Mouse (Mus musculus) intestine, embryonic 15.5 days (tissue): ENCODE measurements around the gene Wdr78. TPM values are rescaled to one million over a fixed set of nuclear protein-coding genes. Genes with fewer than 3 reads are reported as not detected.

Source experiments
- ATAC-seq: fragments of 200-750 bp; cut with Nextera tagmentation; 2 replicates; pipeline ENCODE4 v1.8.0; 2017; ENCODE audit warnings: moderate TSS enrichment, moderate library complexity
- H3K27ac ChIP-seq: fragments of 300-500 bp; sonication (generic); 2 replicates; pipeline ENCODE4 v1.5.1; 2015; ENCODE audit warnings: mild to moderate bottlenecking, inconsistent platforms
- H3K27me3 ChIP-seq: fragments of 300-500 bp; sonication (generic); replicated peaks from 2 replicates; pipeline ENCODE4 v1.6.1; 2015; ENCODE audit warnings: inconsistent platforms
- H3K36me3 ChIP-seq: fragments of 300-500 bp; sonication (generic); 2 replicates; pipeline ENCODE4 v1.6.1; 2015; ENCODE audit warnings: inconsistent platforms
- H3K4me1 ChIP-seq: fragments of 300-500 bp; sonication (generic); replicated peaks from 2 replicates; pipeline ENCODE4 v1.6.1; 2015; ENCODE audit warnings: inconsistent platforms
- H3K4me2 ChIP-seq: fragments of 300-500 bp; sonication (generic); replicated peaks from 2 replicates; pipeline ENCODE4 v1.6.1; 2015; ENCODE audit warnings: mild to moderate bottlenecking, inconsistent platforms
- H3K4me3 ChIP-seq: fragments of 300-500 bp; sonication (generic); replicated peaks from 2 replicates; pipeline ENCODE4 v1.5.1; 2015; ENCODE audit warnings: inconsistent platforms
- H3K9ac ChIP-seq: fragments of 300-500 bp; sonication (generic); 2 replicates; pipeline ENCODE4 v1.6.1; 2015; ENCODE audit warnings: inconsistent platforms
- H3K9me3 ChIP-seq: fragments of 300-500 bp; sonication (generic); 2 replicates; pipeline ENCODE4 v1.6.1; 2016; ENCODE audit warnings: inconsistent platforms
- WGBS: fragments of 180-500 bp; shearing (Covaris S2); methylation state at CpG from one replicate; pipeline ENCODE4 v1.1.7; 2015; 5-methylcytosine and 5-hydroxymethylcytosine counted together
- polyA plus RNA-seq: library from polyadenylated mRNA; unstranded; fragments of >200 nt; fragmentation: Nextera tagmentation; extraction: Ambion mirVana; gene quantifications from 2 replicates; pipeline ENCODE4 v1.2.1, GENCODE M21; 2015

Gene Wdr78
- 1.6 and 1.8 TPM in 2 replicates for polyA plus RNA-seq

- H3K9me3 ChIP-seq: no peaks in the 10 kb centered on the region
- peak within 1 kb of the TSS; percentile 99 for H3K27ac ChIP-seq
- WGBS: under 1% methylated on average over 87 of the region's 90 CpGs
- H3K9ac ChIP-seq: peak within 1 kb of the TSS; percentile 68
- H3K4me3 ChIP-seq: peak within 1 kb of the TSS; percentile 74
- H3K4me2 ChIP-seq: peak within 1 kb of the TSS; percentile 71
- ATAC-seq: peak; percentile 99
- peaks cover 18% of the 10 kb centered on the region for H3K4me1 ChIP-seq
- no peaks in the 10 kb centered on the region for H3K27me3 ChIP-seq
- H3K36me3 ChIP-seq: no peaks in the 10 kb centered on the region
Observed at GRCm38 (mm10) chr4:103114184-103115111, at the start of gene Wdr78, which contains the start of gene Mier1. Gene Wdr78, minus strand, starts transcription at chr4:103114555. Gene Mier1, plus strand, starts transcription at chr4:103114390.

GRCm38 (mm10) chr4:103158781-103159180 is 44.4 kb upstream of the Wdr78 start:
- H3K27ac ChIP-seq: no peak overlapping the region
- H3K9me3 ChIP-seq: no peaks in the 10 kb centered on the region
- H3K4me2 ChIP-seq: no peak overlapping the region
- ATAC-seq: no peak
- H3K27me3 ChIP-seq: no peaks in the 10 kb centered on the region
- peaks cover 22% of the 10 kb centered on the region for H3K36me3 ChIP-seq
- no peak overlapping the region for H3K4me3 ChIP-seq
- WGBS: 94% methylated on average over 4 of the region's 4 CpGs
- H3K9ac ChIP-seq: no peak overlapping the region
- H3K4me1 ChIP-seq: no peaks in the 10 kb centered on the region

GRCm38 (mm10) chr4:103151946-103152345 is 37.6 kb upstream of the Wdr78 start:
- no peak for ATAC-seq
- no peak overlapping the region for H3K27ac ChIP-seq
- peaks cover 18% of the 10 kb centered on the region for H3K36me3 ChIP-seq
- no peak overlapping the region for H3K9ac ChIP-seq
- no peak overlapping the region for H3K4me3 ChIP-seq
- WGBS: 89% methylated on average over 5 of the region's 5 CpGs
- no peak overlapping the region for H3K4me2 ChIP-seq
- no peaks in the 10 kb centered on the region for H3K27me3 ChIP-seq
- no peaks in the 10 kb centered on the region for H3K9me3 ChIP-seq
- no peaks in the 10 kb centered on the region for H3K4me1 ChIP-seq

GRCm38 (mm10) chr4:103146339-103146738 is 32.0 kb upstream of the Wdr78 start:
- H3K27me3 ChIP-seq: no peaks in the 10 kb centered on the region
- peaks cover 24% of the 10 kb centered on the region for H3K36me3 ChIP-seq
- WGBS: 41% methylated on average over 5 of the region's 5 CpGs
- no peak overlapping the region for H3K9ac ChIP-seq
- no peaks in the 10 kb centered on the region for H3K4me1 ChIP-seq
- H3K4me2 ChIP-seq: no peak overlapping the region
- H3K4me3 ChIP-seq: no peak overlapping the region
- H3K9me3 ChIP-seq: no peaks in the 10 kb centered on the region
- H3K27ac ChIP-seq: no peak overlapping the region
- 0 out of 2 replicates have a peak, but pooled peaks have one; percentile 55 for ATAC-seq

GRCm38 (mm10) chr4:103136946-103137345 is 22.6 kb upstream of the Wdr78 start:
- H3K4me1 ChIP-seq: no peaks in the 10 kb centered on the region
- ATAC-seq: no peak
- no peak overlapping the region for H3K4me2 ChIP-seq
- H3K27ac ChIP-seq: no peak overlapping the region
- H3K36me3 ChIP-seq: 0 out of 2 replicates have a peak, but pooled peaks cover 5% of the 10 kb centered on the region
- no peak overlapping the region for H3K9ac ChIP-seq
- H3K4me3 ChIP-seq: no peak overlapping the region
- H3K9me3 ChIP-seq: no peaks in the 10 kb centered on the region
- 38% methylated on average over 1 of the region's 1 CpGs for WGBS
- no peaks in the 10 kb centered on the region for H3K27me3 ChIP-seq

GRCm38 (mm10) chr4:103126533-103126932 is 12.2 kb upstream of the Wdr78 start:
- H3K27me3 ChIP-seq: no peaks in the 10 kb centered on the region
- no peak overlapping the region for H3K27ac ChIP-seq
- H3K36me3 ChIP-seq: no peaks in the 10 kb centered on the region
- peaks cover 5% of the 10 kb centered on the region; the same call in 1 of the 2 replicates for H3K4me1 ChIP-seq
- no peaks in the 10 kb centered on the region for H3K9me3 ChIP-seq
- no peak overlapping the region for H3K4me3 ChIP-seq
- no peak overlapping the region for H3K4me2 ChIP-seq
- H3K9ac ChIP-seq: no peak overlapping the region
- ATAC-seq: no peak
- WGBS: 81% methylated on average over 4 of the region's 4 CpGs

- no peak for ATAC-seq
- no peak overlapping the region for H3K9ac ChIP-seq
Observed at GRCm38 (mm10) chr4:103123606-103124005, 9.3 kb upstream of the Wdr78 start.

GRCm38 (mm10) chr4:103123086-103123485 is 8.7 kb upstream of the Wdr78 start:
- Histone ChIP-seq H3K27me3 (no peaks in the 10 kb centered on the region), H3K4me3 (no peak overlapping the region), H3K4me2 (no peak overlapping the region), H3K4me1 (peaks cover 9% of the 10 kb centered on the region; the same call in 1 of the 2 replicates), H3K9me3 (no peaks in the 10 kb centered on the region), H3K27ac (no peak overlapping the region), H3K36me3 (no peaks in the 10 kb centered on the region), H3K9ac (no peak overlapping the region)
- 35% methylated on average over 2 of the region's 2 CpGs for WGBS
- ATAC-seq: no peak

More at GRCm38 (mm10) chr4:103123606-103124005, 9.3 kb upstream of the Wdr78 start:
- Histone ChIP-seq H3K27me3 (no peaks in the 10 kb centered on the region), H3K36me3 (no peaks in the 10 kb centered on the region), H3K9me3 (no peaks in the 10 kb centered on the region), H3K4me2 (no peak overlapping the region), H3K27ac (no peak overlapping the region), H3K4me3 (no peak overlapping the region), H3K4me1 (peaks cover 9% of the 10 kb centered on the region; the same call in 1 of the 2 replicates)

- H3K27me3 ChIP-seq: no peaks in the 10 kb centered on the region
- 80% methylated on average over 9 of the region's 9 CpGs for WGBS
- H3K4me1 ChIP-seq: peaks cover 7% of the 10 kb centered on the region; the same call in 1 of the 2 replicates
- no peaks in the 10 kb centered on the region for H3K9me3 ChIP-seq
- no peak overlapping the region for H3K4me3 ChIP-seq
- H3K27ac ChIP-seq: no peak overlapping the region
- no peaks in the 10 kb centered on the region for H3K36me3 ChIP-seq
- ATAC-seq: no peak
- no peak overlapping the region for H3K9ac ChIP-seq
- H3K4me2 ChIP-seq: peak overlapping the region; percentile 70
Observed at GRCm38 (mm10) chr4:103120874-103121389, 6.6 kb upstream of the Wdr78 start.

- ATAC-seq: no peak
- no peaks in the 10 kb centered on the region for H3K9me3 ChIP-seq
- H3K4me3 ChIP-seq: peak overlapping the region; percentile 82
- H3K9ac ChIP-seq: no peak overlapping the region
- peaks cover 7% of the 10 kb centered on the region; the same call in 1 of the 2 replicates for H3K4me1 ChIP-seq
- H3K36me3 ChIP-seq: no peaks in the 10 kb centered on the region
- no peaks in the 10 kb centered on the region for H3K27me3 ChIP-seq
- peak overlapping the region; percentile 70 for H3K4me2 ChIP-seq
- 29% methylated on average over 3 of the region's 3 CpGs for WGBS
- H3K27ac ChIP-seq: no peak overlapping the region
Observed at GRCm38 (mm10) chr4:103120395-103120794, 6.0 kb upstream of the Wdr78 start.

- H3K27me3 ChIP-seq: no peaks in the 10 kb centered on the region
- H3K4me3 ChIP-seq: peak overlapping the region; percentile 82
- WGBS: 7% methylated on average over 4 of the region's 4 CpGs
- peak; percentile 30 for ATAC-seq
- peaks cover 8% of the 10 kb centered on the region; the same call in 1 of the 2 replicates for H3K4me1 ChIP-seq
- H3K27ac ChIP-seq: peak overlapping the region; percentile 96
- peak overlapping the region; percentile 93 for H3K9ac ChIP-seq
- H3K4me2 ChIP-seq: peak overlapping the region; percentile 70
- H3K36me3 ChIP-seq: no peaks in the 10 kb centered on the region
- no peaks in the 10 kb centered on the region for H3K9me3 ChIP-seq
Observed at GRCm38 (mm10) chr4:103120028-103120384, 5.7 kb upstream of the Wdr78 start.

GRCm38 (mm10) chr4:103119229-103120027 is 5.1 kb upstream of the Wdr78 start:
- Histone ChIP-seq H3K4me2 (peak overlapping the region; percentile 70), H3K9ac (peak overlapping the region; percentile 93), H3K4me3 (peak overlapping the region; percentile 82), H3K4me1 (peaks cover 10% of the 10 kb centered on the region; the same call in 1 of the 2 replicates), H3K27ac (peak overlapping the region; percentile 96), H3K27me3 (no peaks in the 10 kb centered on the region), H3K36me3 (no peaks in the 10 kb centered on the region), H3K9me3 (no peaks in the 10 kb centered on the region)
- ATAC-seq: peak; percentile 78
- under 1% methylated on average over 101 of the region's 111 CpGs for WGBS
